Mouse (Mus musculus) C2C12 (cell line): ENCODE measurements around the gene Lrpap1.

Experiments used
- CEBPB ChIP-seq: IDR thresholded peaks from one replicate; pipeline ENCODE4 v1.6.1; 2011; ENCODE audit warnings: low read depth, mild to moderate bottlenecking, control low read depth, moderate library complexity
- CTCF ChIP-seq: IDR thresholded peaks from one replicate; pipeline ENCODE4 v1.5.1; 2011; ENCODE audit not compliant: control insufficient read depth, insufficient read depth, insufficient read length
- MAX ChIP-seq: IDR thresholded peaks from one replicate; pipeline ENCODE4 v1.6.1; 2011; ENCODE audit warnings: mild to moderate bottlenecking, control low read depth
- MYOG ChIP-seq: IDR thresholded peaks from one replicate; pipeline ENCODE4 v1.6.1; 2011; ENCODE audit not compliant: control insufficient read depth, insufficient read length; ENCODE audit errors: extremely low read depth
- USF1 ChIP-seq: IDR thresholded peaks from one replicate; pipeline ENCODE4 v1.6.1; 2011; ENCODE audit warnings: low read depth, mild to moderate bottlenecking, control low read depth, moderate library complexity

GRCm38 (mm10) chr5:35042431-35043109 is 63.0 kb downstream of the Lrpap1 start:
- TF ChIP-seq CTCF (no peak), MYOG (no peak), MAX (no peak), USF1 (no peak), CEBPB (no peak)
